Mouse (Mus musculus): ENCODE data around the gene Rnf111.
"Not testable (repeated sequence)": the region's sequence is repeated elsewhere in the genome, so short reads cannot be mapped to it uniquely, and the experiment has no call there.

Gene Rnf111

GRCm38 (mm10) chr9:70503626-70504041 is at the start of gene Rnf111:
TSS of gene Rnf111 (minus strand) at chr9:70503725.
- DNase-seq (ENCODE audit: low read depth in 2 of 2, low spot score in 2 of 2), result peak; percentile 94 to 96

- not testable (repeated sequence) for DNase-seq (ENCODE audit: low read depth in 2 of 2, low spot score in 2 of 2)
Measured at GRCm38 (mm10) chr9:70552233-70552632, 48.7 kb upstream of the Rnf111 start.

GRCm38 (mm10) chr9:70551524-70551923 is 48.0 kb upstream of the Rnf111 start:
- DNase-seq (ENCODE audit: low read depth in 2 of 2, low spot score in 2 of 2), result no peak

GRCm38 (mm10) chr9:70548304-70548703 is 44.8 kb upstream of the Rnf111 start:
- no peak for DNase-seq (ENCODE audit: low read depth in 2 of 2, low spot score in 2 of 2)

GRCm38 (mm10) chr9:70546576-70546975 is 43.1 kb upstream of the Rnf111 start:
- DNase-seq (ENCODE audit: low read depth in 2 of 2, low spot score in 2 of 2), result not testable (repeated sequence)

GRCm38 (mm10) chr9:70544831-70545230 is 41.3 kb upstream of the Rnf111 start:
- no peak for DNase-seq (ENCODE audit: low read depth in 2 of 2, low spot score in 2 of 2)

GRCm38 (mm10) chr9:70543985-70544384 is 40.5 kb upstream of the Rnf111 start:
- DNase-seq (ENCODE audit: low read depth in 2 of 2, low spot score in 2 of 2), result no peak

- DNase-seq (ENCODE audit: low read depth in 2 of 2, low spot score in 2 of 2), result no peak
Measured at GRCm38 (mm10) chr9:70543048-70543880, 39.7 kb upstream of the Rnf111 start.

GRCm38 (mm10) chr9:70542305-70543041 is 38.9 kb upstream of the Rnf111 start, which contains the start of gene Sltm:
TSS of gene Sltm (plus strand) at chr9:70542754.
- peak; percentile 97 to 98 for DNase-seq (ENCODE audit: low read depth in 2 of 2, low spot score in 2 of 2)

GRCm38 (mm10) chr9:70541584-70541983 is 38.1 kb upstream of the Rnf111 start:
- DNase-seq (ENCODE audit: low read depth in 2 of 2, low spot score in 2 of 2), result peak in 1 of 2 experiments; percentile 5

GRCm38 (mm10) chr9:70533328-70533727 is 29.8 kb upstream of the Rnf111 start:
- DNase-seq (ENCODE audit: low read depth in 2 of 2, low spot score in 2 of 2), result no peak

- peak in 1 of 2 experiments; percentile 8 for DNase-seq (ENCODE audit: low read depth in 2 of 2, low spot score in 2 of 2)
Measured at GRCm38 (mm10) chr9:70524366-70524765, 20.8 kb upstream of the Rnf111 start.

GRCm38 (mm10) chr9:70523813-70524212 is 20.3 kb upstream of the Rnf111 start:
- DNase-seq (ENCODE audit: low read depth in 2 of 2, low spot score in 2 of 2), result no peak

- no peak for DNase-seq (ENCODE audit: low read depth in 2 of 2, low spot score in 2 of 2)
Measured at GRCm38 (mm10) chr9:70520651-70521050, 17.1 kb upstream of the Rnf111 start.

GRCm38 (mm10) chr9:70511681-70512080 is 8.2 kb upstream of the Rnf111 start:
- DNase-seq (ENCODE audit: low read depth in 2 of 2, low spot score in 2 of 2), result no peak

GRCm38 (mm10) chr9:70510998-70511583 is 7.6 kb upstream of the Rnf111 start:
- peak in 1 of 2 experiments; percentile 17 for DNase-seq (ENCODE audit: low read depth in 2 of 2, low spot score in 2 of 2)

- no peak for DNase-seq (ENCODE audit: low read depth in 2 of 2, low spot score in 2 of 2)
Measured at GRCm38 (mm10) chr9:70509906-70510525, 6.5 kb upstream of the Rnf111 start.

GRCm38 (mm10) chr9:70506787-70507186 is 3.3 kb upstream of the Rnf111 start:
- DNase-seq (ENCODE audit: low read depth in 2 of 2, low spot score in 2 of 2), result no peak

- DNase-seq (ENCODE audit: low read depth in 2 of 2, low spot score in 2 of 2), result no peak
Measured at GRCm38 (mm10) chr9:70506186-70506585, 2.7 kb upstream of the Rnf111 start.

GRCm38 (mm10) chr9:70503015-70503603 is 416 bp downstream of the Rnf111 start:
- peak; percentile 20 for DNase-seq (ENCODE audit: low read depth in 2 of 2, low spot score in 2 of 2)

Measured in CD8-positive naive resting alpha-beta T cell, adult 2 months (primary cell).